Mouse (Mus musculus) erythroblast, embryonic 14.5 days (primary cell): ENCODE data around the gene Ddx56. TPM values are rescaled to one million over a fixed set of nuclear protein-coding genes. Genes with fewer than 3 reads are reported as not detected.

Source experiments
- H3K27me3 ChIP-seq: 2 replicates; pipeline ENCODE4 v1.6.1; 2012; ENCODE audit warnings: inconsistent platforms; ENCODE audit not compliant: control insufficient read depth
- H3K36me3 ChIP-seq: 2 replicates; pipeline ENCODE4 v1.6.1; 2012; ENCODE audit warnings: mild to moderate bottlenecking, inconsistent platforms; ENCODE audit not compliant: control insufficient read depth
- H3K4me1 ChIP-seq: 2 replicates; pipeline ENCODE4 v1.6.1; 2012; ENCODE audit warnings: inconsistent platforms; ENCODE audit not compliant: control insufficient read depth
- H3K4me3 ChIP-seq: replicated peaks from 2 replicates; pipeline ENCODE3; 2012; ENCODE audit warnings: moderate library complexity, mild to moderate bottlenecking, inconsistent platforms
- H3K9me3 ChIP-seq: 2 replicates; pipeline ENCODE4 v1.6.1; 2012; ENCODE audit warnings: low read length, inconsistent platforms, mixed read lengths; ENCODE audit not compliant: control insufficient read depth
- GATA1 ChIP-seq: IDR thresholded peaks from 2 replicates; pipeline ENCODE4 v1.6.1; 2012; ENCODE audit warnings: low read length, inconsistent platforms, mixed read lengths
- TAL1 ChIP-seq: IDR thresholded peaks from 3 replicates; pipeline ENCODE4 v1.6.1; 2012; ENCODE audit warnings: low read length, inconsistent platforms, mixed read lengths
- polyA plus RNA-seq: library from polyadenylated mRNA; stranded (reverse); fragments of >175 nt; gene quantifications from 2 replicates; pipeline ENCODE4 v1.2.3, GENCODE M21; 2012

The Ddx56 gene
- polyA plus RNA-seq, 1 experiment = 0.37 TPM

DNA sequence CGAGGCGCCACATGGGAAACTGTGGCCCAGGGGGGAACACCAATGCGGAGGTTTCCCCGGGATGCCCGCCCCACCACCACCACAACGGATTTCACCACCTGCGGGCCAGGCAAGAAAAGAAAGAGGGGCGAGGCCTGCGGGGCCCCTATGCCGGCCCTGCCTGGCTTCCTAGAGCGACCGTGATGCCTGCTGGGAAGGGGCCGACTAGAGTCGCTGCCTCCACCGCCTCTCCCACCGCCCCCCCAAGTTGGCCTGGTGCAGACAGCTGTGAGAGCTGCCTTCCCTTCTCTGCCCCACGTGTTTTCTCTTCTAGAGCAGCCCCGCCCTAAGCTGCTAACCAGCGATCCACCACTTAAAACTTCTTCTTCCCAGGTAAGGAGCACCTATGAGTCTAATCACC is 22.9 kb downstream of the Ddx56 start:
- H3K36me3 ChIP-seq = no peaks in the 10 kb centered on the region
- H3K27me3 ChIP-seq = no peaks in the 10 kb centered on the region
- TF ChIP-seq GATA1 = no peak
- no peak for TF ChIP-seq TAL1
- peaks cover 5% of the 10 kb centered on the region; the same call in 1 of the 2 replicates for H3K9me3 ChIP-seq
- no peak overlapping the region for H3K4me3 ChIP-seq
- H3K4me1 ChIP-seq = no peaks in the 10 kb centered on the region

- Histone ChIP-seq H3K4me1 (no peaks in the 10 kb centered on the region), H3K27me3 (no peaks in the 10 kb centered on the region; the same call in 1 of the 2 replicates)
- no peak for TF ChIP-seq GATA1
- TF ChIP-seq TAL1 = no peak
These were observed 34.5 kb downstream of the Ddx56 start for GRCm38 (mm10) chr11:6233025-6233424.

DNA sequence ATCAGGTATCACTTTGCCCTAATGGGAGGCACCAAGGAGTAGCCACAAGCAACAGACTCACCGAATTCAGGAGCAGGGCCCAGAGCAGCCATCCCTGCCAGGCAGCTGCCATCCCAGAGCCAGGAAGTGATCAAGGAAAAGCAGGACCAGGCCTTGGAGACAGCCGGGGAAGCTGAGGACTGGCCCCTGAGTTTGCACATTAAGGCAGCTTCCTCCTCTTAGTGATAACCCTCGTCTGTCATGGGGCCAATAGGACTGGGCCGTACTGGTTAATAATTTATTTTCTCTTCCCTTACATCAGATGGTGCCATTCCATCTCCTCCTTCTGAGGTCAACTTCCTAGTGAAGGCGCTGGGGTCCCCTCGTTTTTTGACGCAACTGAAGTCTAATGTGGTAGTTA is 37.6 kb downstream of the Ddx56 start, which contains the start of gene Npc1l1:
TSS of gene Npc1l1 (minus strand) at position 132 of the 400 bp plus-strand sequence.
- Histone ChIP-seq H3K27me3 (no peaks in the 10 kb centered on the region; the same call in 1 of the 2 replicates), H3K36me3 (no peaks in the 10 kb centered on the region), H3K4me1 (no peaks in the 10 kb centered on the region), H3K9me3 (peaks cover 10% of the 10 kb centered on the region), H3K4me3 (no peak within 1 kb of the TSS)
- TF ChIP-seq TAL1 (no peak), GATA1 (no peak)

More at GRCm38 (mm10) chr11:6233025-6233424, 34.5 kb downstream of the Ddx56 start:
- Histone ChIP-seq H3K9me3 (peaks cover 28% of the 10 kb centered on the region), H3K36me3 (no peaks in the 10 kb centered on the region), H3K4me3 (no peak overlapping the region)

DNA sequence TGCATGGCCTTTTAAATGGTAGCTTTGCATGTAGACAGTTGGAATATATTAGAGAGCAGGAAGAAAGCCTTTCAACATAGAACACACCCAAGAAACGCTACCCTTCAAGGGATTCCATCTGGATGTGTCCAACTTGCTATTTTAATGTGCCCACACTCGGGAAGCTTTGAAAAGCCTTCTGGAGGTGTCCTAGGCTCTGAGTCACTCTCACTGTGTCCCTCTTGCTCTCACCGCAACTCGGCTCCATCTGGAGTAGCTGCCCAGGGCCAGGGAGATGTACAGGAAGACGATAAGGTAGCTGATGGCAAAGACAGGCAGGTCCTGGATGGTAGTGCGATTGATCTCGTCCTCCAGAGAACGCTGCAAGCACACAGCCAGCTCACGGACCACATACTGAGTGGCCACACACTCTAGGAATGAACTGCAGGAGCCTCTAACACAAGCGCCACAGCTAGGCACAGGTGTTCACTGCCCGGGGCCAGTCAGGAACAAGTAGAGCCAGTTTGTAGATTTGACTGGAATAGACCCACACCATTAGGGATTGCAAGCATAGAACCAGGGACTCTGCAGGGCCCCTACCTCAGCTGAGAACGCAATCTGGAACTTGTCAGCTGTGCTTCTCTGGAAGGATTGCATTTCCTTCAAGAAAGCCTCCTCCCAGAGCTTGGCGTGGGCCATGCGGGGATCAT is 42.9 kb downstream of the Ddx56 start:
- no peak overlapping the region for H3K4me3 ChIP-seq
- H3K36me3 ChIP-seq = no peaks in the 10 kb centered on the region
- H3K27me3 ChIP-seq = no peaks in the 10 kb centered on the region
- no peaks in the 10 kb centered on the region for H3K4me1 ChIP-seq
- no peaks in the 10 kb centered on the region for H3K9me3 ChIP-seq
- TF ChIP-seq GATA1 (no peak), TAL1 (no peak)

GRCm38 (mm10) chr11:6222187-6222586 is 45.4 kb downstream of the Ddx56 start:
- Histone ChIP-seq H3K27me3 (no peaks in the 10 kb centered on the region), H3K36me3 (no peaks in the 10 kb centered on the region)
- no peak for TF ChIP-seq GATA1
- TF ChIP-seq TAL1 = no peak

DNA sequence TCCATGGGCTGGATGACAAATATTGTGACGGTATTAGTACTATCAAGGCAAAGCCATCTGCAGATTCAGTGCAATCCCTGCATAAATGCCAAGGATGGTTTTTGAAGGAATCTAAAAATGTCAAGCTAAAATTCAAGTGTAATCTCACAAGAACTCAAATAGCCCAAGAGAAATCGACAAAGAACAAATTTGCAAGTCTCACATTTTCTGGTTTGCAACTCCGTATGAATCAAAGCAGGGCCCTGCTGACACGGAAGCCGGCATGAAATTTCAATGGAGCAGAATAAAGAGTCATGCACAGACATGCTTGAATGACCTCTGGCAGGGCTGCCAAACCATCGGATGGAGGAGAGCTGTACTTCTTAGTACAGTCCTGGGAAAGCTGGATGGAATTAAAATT is 47.6 kb downstream of the Ddx56 start:
- no peaks in the 10 kb centered on the region for H3K9me3 ChIP-seq
- TF ChIP-seq GATA1 = no peak
- no peak for TF ChIP-seq TAL1

More at GRCm38 (mm10) chr11:6222187-6222586, 45.4 kb downstream of the Ddx56 start:
- H3K4me1 ChIP-seq = no peaks in the 10 kb centered on the region
- H3K4me3 ChIP-seq = no peak overlapping the region
- no peaks in the 10 kb centered on the region for H3K9me3 ChIP-seq

DNA sequence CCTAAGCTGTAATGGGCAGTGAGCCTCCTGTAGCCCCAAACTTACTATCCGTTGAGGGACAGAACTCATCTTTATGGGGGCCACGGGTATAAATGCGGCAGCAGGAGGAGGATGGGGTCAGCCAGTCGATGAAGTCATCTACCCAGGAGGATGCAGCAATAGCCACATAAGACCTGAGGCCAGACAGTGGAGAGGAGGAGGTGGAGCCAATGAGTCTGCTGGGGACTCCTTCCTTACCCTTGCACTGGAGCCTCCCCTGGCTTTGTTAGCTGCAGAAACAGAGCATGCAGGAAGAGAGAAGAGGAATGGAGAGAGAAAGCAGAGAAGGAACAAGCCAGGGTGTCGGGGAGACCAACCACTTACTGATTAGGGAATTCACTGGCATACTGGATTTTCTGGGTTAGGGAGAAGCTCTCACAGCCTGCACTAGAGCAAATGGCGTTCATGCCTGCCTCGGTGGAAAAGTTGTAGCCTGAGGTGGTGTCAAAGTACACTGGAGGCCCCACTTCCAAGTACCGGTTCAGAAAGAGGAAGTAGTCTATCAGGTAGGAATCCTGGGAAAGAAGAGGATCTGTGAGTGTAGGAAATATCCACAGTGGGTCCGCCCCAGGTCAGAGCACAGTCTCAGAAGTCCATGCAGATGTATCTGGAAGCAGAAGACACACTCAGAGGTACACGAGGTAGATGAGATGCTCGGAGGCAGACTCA is 49.2 kb downstream of the Ddx56 start:
- H3K27me3 ChIP-seq = no peaks in the 10 kb centered on the region
- no peak overlapping the region for H3K4me3 ChIP-seq
- H3K9me3 ChIP-seq = no peaks in the 10 kb centered on the region
- no peaks in the 10 kb centered on the region for H3K36me3 ChIP-seq
- no peak for TF ChIP-seq TAL1
- no peaks in the 10 kb centered on the region for H3K4me1 ChIP-seq

More for the DNA sequence above, 47.6 kb downstream of the Ddx56 start:
- Histone ChIP-seq H3K36me3 (no peaks in the 10 kb centered on the region), H3K27me3 (no peaks in the 10 kb centered on the region), H3K4me1 (no peaks in the 10 kb centered on the region), H3K4me3 (no peak overlapping the region)

GRCm38 (mm10) chr11:6216834-6217233 is 50.7 kb downstream of the Ddx56 start:
- TF ChIP-seq TAL1 = no peak
- TF ChIP-seq GATA1 = no peak
- Histone ChIP-seq H3K4me1 (no peaks in the 10 kb centered on the region), H3K36me3 (no peaks in the 10 kb centered on the region), H3K27me3 (no peaks in the 10 kb centered on the region), H3K4me3 (no peak overlapping the region), H3K9me3 (no peaks in the 10 kb centered on the region)

Other genes with a start within 250 kb of the Ddx56 start
- gene Camk2b, start 201.4 kb downstream of the Ddx56 start, polyA plus RNA-seq = not detected in 2 replicates
- not detected in 2 replicates for gene A730071L15Rik, start 67.7 kb downstream of the Ddx56 start, polyA plus RNA-seq
- 0.83 and 1.3 TPM in 2 replicates for gene Nudcd3, start 67.4 kb downstream of the Ddx56 start, polyA plus RNA-seq
- not detected in 2 replicates for gene Npc1l1, start 37.6 kb downstream of the Ddx56 start, polyA plus RNA-seq
- gene Tmed4, start 7.1 kb upstream of the Ddx56 start, polyA plus RNA-seq = 3.1 and 3.2 TPM in 2 replicates
- 13.2 and 19.7 TPM in 2 replicates for gene Ogdh, start 23.9 kb upstream of the Ddx56 start, polyA plus RNA-seq
- gene Zmiz2, start 121.3 kb upstream of the Ddx56 start, polyA plus RNA-seq = 13.1 and 13.2 TPM in 2 replicates
- gene Ppia, start 147.7 kb upstream of the Ddx56 start, polyA plus RNA-seq = 5.4 and 5.5 TPM in 2 replicates
- gene H2afv, start 176.7 kb upstream of the Ddx56 start, polyA plus RNA-seq = 4.5 and 8.0 TPM in 2 replicates
- gene Purb, start 208.1 kb upstream of the Ddx56 start, polyA plus RNA-seq = 0.79 and 0.95 TPM in 2 replicates